Mouse (Mus musculus): ENCODE data around the gene Gm20388. TPM values are rescaled to one million over a fixed set of nuclear protein-coding genes. Genes with fewer than 3 reads are reported as not detected.

Gm20388 gene
- polyA plus RNA-seq, 1 experiment: 28.1 TPM

- Histone ChIP-seq H3K27me3 (ENCODE audit: control insufficient read depth, insufficient read depth, low read length, poor library complexity, severe bottlenecking) (no peaks in the 10 kb centered on the region), H3K9ac (ENCODE audit: low read depth, poor library complexity, severe bottlenecking) (no peak overlapping the region), H3K4me3 (ENCODE audit: low read depth, low read length) (no peak overlapping the region), H3K27ac (ENCODE audit: insufficient read depth, low read length) (no peak overlapping the region), H3K36me3 (ENCODE audit: control insufficient read depth, insufficient read depth, low read length, poor library complexity, severe bottlenecking) (no peaks in the 10 kb centered on the region), H3K9me3 (replicated peaks; ENCODE audit: control insufficient read depth, insufficient read depth, low read length, poor library complexity, severe bottlenecking) (no peaks in the 10 kb centered on the region), H3K4me1 (ENCODE audit: control insufficient read depth, insufficient read depth, low read length) (no peaks in the 10 kb centered on the region)
- TF ChIP-seq POLR2A (IDR thresholded peaks at IDR 0.05; ENCODE audit: insufficient read depth, low read length) (no peak), CTCF (IDR thresholded peaks at IDR 0.05; ENCODE audit: low read depth, low read length) (no peak), EP300 (IDR thresholded peaks at IDR 0.05; ENCODE audit: insufficient read depth, low read depth, low read length) (no peak)
Measured at GRCm38 (mm10) chr8:119888012-119888411, 22.6 kb upstream of the Gm20388 start.

- no peak overlapping the region for H3K4me3 ChIP-seq (ENCODE audit: low read depth, low read length)
Measured at GRCm38 (mm10) chr8:119897069-119897468, 13.6 kb upstream of the Gm20388 start.

GRCm38 (mm10) chr8:119897933-119898332, 12.7 kb upstream of the Gm20388 start:
- H3K27ac ChIP-seq (ENCODE audit: insufficient read depth, low read length): no peak overlapping the region
- H3K9ac ChIP-seq (ENCODE audit: low read depth, poor library complexity, severe bottlenecking): no peak overlapping the region
- H3K4me3 ChIP-seq (ENCODE audit: low read depth, low read length): no peak overlapping the region
- H3K9me3 ChIP-seq (replicated peaks; ENCODE audit: control insufficient read depth, insufficient read depth, low read length, poor library complexity, severe bottlenecking): no peaks in the 10 kb centered on the region
- no peaks in the 10 kb centered on the region for H3K36me3 ChIP-seq (ENCODE audit: control insufficient read depth, insufficient read depth, low read length, poor library complexity, severe bottlenecking)
- no peak for TF ChIP-seq CTCF (IDR thresholded peaks at IDR 0.05; ENCODE audit: low read depth, low read length)
- TF ChIP-seq EP300 (IDR thresholded peaks at IDR 0.05; ENCODE audit: insufficient read depth, low read depth, low read length): no peak
- TF ChIP-seq POLR2A (IDR thresholded peaks at IDR 0.05; ENCODE audit: insufficient read depth, low read length): no peak
- H3K4me1 ChIP-seq (ENCODE audit: control insufficient read depth, insufficient read depth, low read length): no peaks in the 10 kb centered on the region
- H3K27me3 ChIP-seq (ENCODE audit: control insufficient read depth, insufficient read depth, low read length, poor library complexity, severe bottlenecking): peaks cover 4% of the 10 kb centered on the region; the same call in 1 of the 2 replicates

More at GRCm38 (mm10) chr8:119897069-119897468, 13.6 kb upstream of the Gm20388 start:
- H3K36me3 ChIP-seq (ENCODE audit: control insufficient read depth, insufficient read depth, low read length, poor library complexity, severe bottlenecking): no peaks in the 10 kb centered on the region
- peaks cover 4% of the 10 kb centered on the region; the same call in 1 of the 2 replicates for H3K27me3 ChIP-seq (ENCODE audit: control insufficient read depth, insufficient read depth, low read length, poor library complexity, severe bottlenecking)
- H3K27ac ChIP-seq (ENCODE audit: insufficient read depth, low read length): no peak overlapping the region
- TF ChIP-seq EP300 (IDR thresholded peaks at IDR 0.05; ENCODE audit: insufficient read depth, low read depth, low read length) (no peak), CTCF (IDR thresholded peaks at IDR 0.05; ENCODE audit: low read depth, low read length) (no peak), POLR2A (IDR thresholded peaks at IDR 0.05; ENCODE audit: insufficient read depth, low read length) (no peak)
- H3K9ac ChIP-seq (ENCODE audit: low read depth, poor library complexity, severe bottlenecking): no peak overlapping the region
- H3K4me1 ChIP-seq (ENCODE audit: control insufficient read depth, insufficient read depth, low read length): no peaks in the 10 kb centered on the region
- H3K9me3 ChIP-seq (replicated peaks; ENCODE audit: control insufficient read depth, insufficient read depth, low read length, poor library complexity, severe bottlenecking): no peaks in the 10 kb centered on the region

- H3K27me3 ChIP-seq (ENCODE audit: control insufficient read depth, insufficient read depth, low read length, poor library complexity, severe bottlenecking): peaks cover 4% of the 10 kb centered on the region; the same call in 1 of the 2 replicates
- H3K27ac ChIP-seq (ENCODE audit: insufficient read depth, low read length): no peak overlapping the region
- H3K4me1 ChIP-seq (ENCODE audit: control insufficient read depth, insufficient read depth, low read length): peaks cover 3% of the 10 kb centered on the region
- H3K4me3 ChIP-seq (ENCODE audit: low read depth, low read length): no peak overlapping the region
- 0 out of 2 replicates have a peak, but pooled peaks cover under 1% of the 10 kb centered on the region for H3K9me3 ChIP-seq (replicated peaks; ENCODE audit: control insufficient read depth, insufficient read depth, low read length, poor library complexity, severe bottlenecking)
- TF ChIP-seq POLR2A (IDR thresholded peaks at IDR 0.05; ENCODE audit: insufficient read depth, low read length): no peak
- TF ChIP-seq CTCF (IDR thresholded peaks at IDR 0.05; ENCODE audit: low read depth, low read length): no peak
- no peak for TF ChIP-seq EP300 (IDR thresholded peaks at IDR 0.05; ENCODE audit: insufficient read depth, low read depth, low read length)
- no peaks in the 10 kb centered on the region for H3K36me3 ChIP-seq (ENCODE audit: control insufficient read depth, insufficient read depth, low read length, poor library complexity, severe bottlenecking)
- H3K9ac ChIP-seq (ENCODE audit: low read depth, poor library complexity, severe bottlenecking): no peak overlapping the region
Measured at GRCm38 (mm10) chr8:119901349-119901748, 9.3 kb upstream of the Gm20388 start.

- peaks cover 3% of the 10 kb centered on the region for H3K4me1 ChIP-seq (ENCODE audit: control insufficient read depth, insufficient read depth, low read length)
- TF ChIP-seq POLR2A (IDR thresholded peaks at IDR 0.05; ENCODE audit: insufficient read depth, low read length) (no peak), CTCF (IDR thresholded peaks at IDR 0.05; ENCODE audit: low read depth, low read length) (no peak), EP300 (IDR thresholded peaks at IDR 0.05; ENCODE audit: insufficient read depth, low read depth, low read length) (no peak)
- no peak overlapping the region for H3K27ac ChIP-seq (ENCODE audit: insufficient read depth, low read length)
- peaks cover 4% of the 10 kb centered on the region; the same call in 1 of the 2 replicates for H3K27me3 ChIP-seq (ENCODE audit: control insufficient read depth, insufficient read depth, low read length, poor library complexity, severe bottlenecking)
- H3K4me3 ChIP-seq (ENCODE audit: low read depth, low read length): no peak overlapping the region
- H3K9me3 ChIP-seq (replicated peaks; ENCODE audit: control insufficient read depth, insufficient read depth, low read length, poor library complexity, severe bottlenecking): peaks cover 2% of the 10 kb centered on the region; the same call in 1 of the 2 replicates
- no peak overlapping the region for H3K9ac ChIP-seq (ENCODE audit: low read depth, poor library complexity, severe bottlenecking)
- H3K36me3 ChIP-seq (ENCODE audit: control insufficient read depth, insufficient read depth, low read length, poor library complexity, severe bottlenecking): no peaks in the 10 kb centered on the region
Measured at GRCm38 (mm10) chr8:119901952-119902351, 8.7 kb upstream of the Gm20388 start.

GRCm38 (mm10) chr8:119904323-119904911, 6.2 kb upstream of the Gm20388 start:
- Histone ChIP-seq H3K27me3 (ENCODE audit: control insufficient read depth, insufficient read depth, low read length, poor library complexity, severe bottlenecking) (0 out of 2 replicates have a peak, but pooled peaks cover 1% of the 10 kb centered on the region), H3K9ac (ENCODE audit: low read depth, poor library complexity, severe bottlenecking) (no peak overlapping the region), H3K4me1 (ENCODE audit: control insufficient read depth, insufficient read depth, low read length) (peaks cover 9% of the 10 kb centered on the region), H3K9me3 (replicated peaks; ENCODE audit: control insufficient read depth, insufficient read depth, low read length, poor library complexity, severe bottlenecking) (peaks cover 2% of the 10 kb centered on the region; the same call in 1 of the 2 replicates), H3K27ac (ENCODE audit: insufficient read depth, low read length) (no peak overlapping the region), H3K36me3 (ENCODE audit: control insufficient read depth, insufficient read depth, low read length, poor library complexity, severe bottlenecking) (no peaks in the 10 kb centered on the region), H3K4me3 (ENCODE audit: low read depth, low read length) (peak overlapping the region; percentile 17; the same call in 1 of the 2 replicates)
- no peak for TF ChIP-seq EP300 (IDR thresholded peaks at IDR 0.05; ENCODE audit: insufficient read depth, low read depth, low read length)

Measured in ES-Bruce4 (cell line).